Mouse (Mus musculus) gastrocnemius, adult 2 months (tissue): ENCODE data around the gene Myh1. TPM values are rescaled to one million over a fixed set of nuclear protein-coding genes. Genes with fewer than 3 reads are reported as not detected.

ENCODE experiments used
- DNase-seq: peaks from one replicate; pipeline ENCODE4 v3.0.0; 2022
- H3K27ac ChIP-seq: fragments of 200-600 bp; 2 replicates; pipeline ENCODE4 v1.8.1; 2022; ENCODE audit warnings: mild to moderate bottlenecking
- H3K4me3 ChIP-seq: fragments of 200-600 bp; 2 replicates; pipeline ENCODE4 v1.8.1; 2022; ENCODE audit warnings: mild to moderate bottlenecking, moderate library complexity
- CTCF ChIP-seq: fragments of 200-600 bp; IDR thresholded peaks from 2 replicates; pipeline ENCODE4 v1.8.1; 2022; ENCODE audit warnings: antibody characterized with exemption, mild to moderate bottlenecking, moderate library complexity
- intact Hi-C: fragments of 180-260 bp; cut with DNase I; formaldehyde crosslinking; loops from one replicate; pipeline ENCODE4 v1.15.1; 2025
- total RNA-seq, 2 experiments: library from RNA; stranded (reverse); gene quantifications; 2 replicates each; pipeline ENCODE4 v1.2.3; 2021

Gene Myh1
- total RNA-seq, 2 experiments from 2014 or later: 1,466 to 5,880 TPM

DNA sequence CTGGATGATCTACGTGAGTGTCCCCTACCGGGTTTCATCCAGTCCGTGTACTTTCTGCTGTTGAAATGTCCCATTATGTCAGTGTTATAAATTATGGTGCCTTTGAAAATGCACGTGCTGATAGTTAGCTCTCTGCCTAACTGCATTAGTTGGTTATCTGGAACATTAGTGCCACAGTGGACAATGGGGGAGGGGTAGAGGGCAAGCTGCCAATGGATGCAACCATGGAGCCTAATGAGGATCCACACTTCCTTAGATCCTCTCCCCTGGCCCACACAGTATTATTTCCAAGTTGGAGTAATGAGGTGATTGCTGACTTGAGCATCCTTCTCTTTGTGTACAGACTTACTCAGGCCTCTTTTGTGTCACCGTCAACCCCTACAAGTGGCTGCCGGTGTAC is 41.2 kb downstream of the Myh1 start:
- peak overlapping the region; percentile 94 for H3K27ac ChIP-seq
- DNase-seq: peak; percentile 68
- intact Hi-C loops: no loop called here
- peak overlapping the region; percentile 70 for H3K4me3 ChIP-seq
- TF ChIP-seq CTCF: no peak

DNA sequence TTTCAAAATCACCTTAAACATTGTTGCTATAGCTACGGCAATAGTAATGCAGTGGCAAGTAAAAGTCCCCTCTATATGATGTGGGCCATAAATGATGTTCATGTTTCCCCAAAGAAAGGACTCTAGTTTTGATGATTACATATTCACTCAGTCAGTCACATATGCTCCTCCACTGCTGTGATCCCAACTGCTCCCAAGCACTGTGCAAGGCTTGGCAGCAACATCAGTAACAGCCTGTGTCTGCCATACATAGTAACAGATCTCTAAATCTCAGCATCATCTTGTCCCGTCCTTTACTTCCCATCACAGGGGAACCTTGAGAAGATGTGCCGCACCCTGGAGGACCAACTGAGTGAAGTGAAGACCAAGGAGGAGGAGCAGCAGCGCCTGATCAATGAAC is 53.8 kb downstream of the Myh1 start:
- no peak for TF ChIP-seq CTCF
- no peak for DNase-seq
- H3K4me3 ChIP-seq: no peak overlapping the region
- peak overlapping the region; percentile 53; the same call in 1 of the 2 replicates for H3K27ac ChIP-seq
- intact Hi-C loops: no loop called here

- Histone ChIP-seq H3K27ac (no peak overlapping the region), H3K4me3 (no peak overlapping the region)
- DNase-seq: peak; percentile 56
- intact Hi-C loops: no loop called here
- TF ChIP-seq CTCF: no peak
Measured at GRCm38 (mm10) chr11:67257048-67257447, 57.2 kb downstream of the Myh1 start.

GRCm38 (mm10) chr11:67260956-67261355 is 61.1 kb downstream of the Myh1 start:
- no peak overlapping the region for H3K4me3 ChIP-seq
- H3K27ac ChIP-seq: no peak overlapping the region
- DNase-seq: peak; percentile 62
- intact Hi-C loops: no loop called here
- no peak for TF ChIP-seq CTCF

Other genes starting within 250 kb of the Myh1 start
- not detected for gene Tmem238l, start 243.4 kb upstream of the Myh1 start, total RNA-seq
- 1 to 10 TPM in 1 of 2 experiments, under 1 TPM in 1; 0.66 to 1.3 TPM for gene Tmem220, start 174.9 kb upstream of the Myh1 start, total RNA-seq
- 1 to 10 TPM; 6.8 to 9.9 TPM for gene Adprm, start 147.5 kb upstream of the Myh1 start, total RNA-seq
- gene Sco1, start 147.4 kb upstream of the Myh1 start, total RNA-seq: 10 to 100 TPM in 1 of 2 experiments, 1 to 10 TPM in 1; 5.6 to 10.3 TPM
- 10 to 100 TPM in 1 of 2 experiments, 1 to 10 TPM in 1; 7.8 to 15.3 TPM for gene Myh3, start 121.8 kb upstream of the Myh1 start, total RNA-seq
- gene Myh2, start 29.0 kb upstream of the Myh1 start, total RNA-seq: 1,000 to 10,000 TPM; 1,238 to 3,712 TPM
- gene Myh4, start 38.0 kb downstream of the Myh1 start, total RNA-seq: over 10,000 TPM; 14,648 to 28,741 TPM
- gene Myh8, start 77.1 kb downstream of the Myh1 start, total RNA-seq: 100 to 1,000 TPM; 172 to 287 TPM
- gene Myh13, start 121.6 kb downstream of the Myh1 start, total RNA-seq: 1 to 10 TPM; 2.2 to 3.7 TPM